Mouse (Mus musculus) CD8-positive naive resting alpha-beta T cell, adult 2 months (primary cell): ENCODE measurements around the gene C1qb.
A peak's percentile ranks its signal among the peaks of the same experiment; 100 is the strongest.

Source experiments
- DNase-seq, 2 experiments: peaks; one replicate each; pipeline ENCODE4 v3.0.0; 2022; ENCODE audit warnings: low read depth in 2 of 2, low spot score in 2 of 2

Gene C1qb

DNA sequence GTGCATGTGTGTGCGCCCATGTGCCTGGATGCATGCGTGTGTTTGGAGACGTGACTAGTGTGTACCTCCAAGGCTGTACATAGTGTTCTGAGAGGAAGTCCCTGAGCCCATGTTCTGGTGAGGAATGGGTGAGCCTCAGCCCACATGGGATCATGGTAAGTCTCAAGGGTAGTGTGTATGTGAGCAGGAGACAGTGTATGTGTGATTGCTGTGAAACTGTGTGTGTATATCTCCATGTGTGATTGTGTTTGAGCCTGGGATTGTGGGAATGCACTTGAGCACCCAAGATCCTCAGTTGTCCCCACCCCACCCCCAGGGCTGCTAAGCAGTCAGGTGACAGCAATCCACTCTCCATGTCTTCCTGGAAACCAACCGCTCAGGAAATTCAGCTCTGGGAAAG lies 8.8 kb upstream of the C1qb start:
- DNase-seq = no peak

- DNase-seq = no peak
Measured at GRCm38 (mm10) chr4:136893691-136894543, 7.9 kb upstream of the C1qb start.

GRCm38 (mm10) chr4:136892811-136893210 lies 6.8 kb upstream of the C1qb start, which contains the start of gene C1qc:
Gene C1qc, minus strand, starts transcription at chr4:136893065.
- DNase-seq = no peak

GRCm38 (mm10) chr4:136892371-136892770 lies 6.4 kb upstream of the C1qb start:
- no peak for DNase-seq

DNA sequence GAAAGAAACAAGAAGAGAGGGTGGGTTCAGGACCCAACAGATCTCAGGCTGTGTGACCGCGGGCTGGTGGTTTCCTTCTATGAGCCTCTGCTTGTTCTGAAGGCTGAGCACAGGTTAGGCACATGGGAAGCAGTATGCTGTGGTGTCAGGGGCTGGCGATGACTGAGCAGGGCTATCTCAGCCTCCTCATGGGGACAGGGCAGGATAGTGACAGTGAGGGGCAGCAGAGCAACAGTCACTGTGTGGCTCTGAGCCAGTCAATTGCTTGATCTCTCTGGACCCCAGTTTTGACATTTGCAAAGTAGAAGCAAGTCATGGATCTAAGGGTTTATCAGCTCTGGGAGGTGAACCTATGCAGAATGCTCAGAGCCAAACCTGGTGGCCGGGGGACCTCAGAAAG lies 5.1 kb upstream of the C1qb start:
- no peak for DNase-seq

- DNase-seq = no peak
Measured at GRCm38 (mm10) chr4:136889981-136890380, 4.0 kb upstream of the C1qb start.

DNA sequence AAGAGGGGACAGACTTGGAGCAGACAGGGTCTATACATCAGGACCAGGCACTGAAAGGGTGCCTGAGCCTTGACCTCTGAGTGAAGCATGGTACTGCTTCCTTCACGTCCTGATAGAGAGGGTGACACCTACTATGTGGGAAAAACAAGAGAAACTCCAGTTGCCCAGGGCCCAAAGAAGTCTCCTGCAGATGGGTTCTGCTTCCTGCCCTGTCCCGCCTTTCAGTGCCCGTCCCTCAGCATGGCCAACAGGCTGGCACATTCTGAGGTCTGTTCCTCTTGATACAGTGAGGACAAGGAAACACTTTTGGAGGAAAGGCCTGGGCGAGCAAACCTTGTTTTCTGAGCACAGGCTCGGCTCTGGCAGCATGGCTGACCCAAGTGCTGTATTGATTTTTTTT lies 1.7 kb upstream of the C1qb start:
- no peak for DNase-seq

- no peak for DNase-seq
Measured at GRCm38 (mm10) chr4:136878601-136879000, 7.4 kb downstream of the C1qb start.

DNA sequence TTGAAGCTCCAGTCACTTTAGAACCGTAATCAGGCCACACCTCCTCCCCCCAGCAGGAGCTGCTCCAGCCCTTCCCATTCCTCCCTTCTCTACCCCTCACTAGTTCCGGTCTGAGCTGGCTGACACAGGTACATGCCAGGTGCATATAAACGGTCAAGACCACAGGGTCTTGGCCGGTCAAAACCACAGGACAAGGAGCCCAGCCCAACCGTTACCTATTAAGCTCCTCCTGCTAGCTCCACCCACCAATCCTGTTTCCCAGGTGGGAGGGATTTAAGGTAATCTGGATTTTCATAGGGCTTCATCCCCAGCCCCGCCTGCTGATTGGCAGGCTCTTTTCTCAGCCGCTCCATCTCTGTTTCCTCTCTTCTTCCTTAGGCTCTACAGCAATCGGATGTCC lies 7.8 kb downstream of the C1qb start:
- no peak for DNase-seq

- DNase-seq = peak in 1 of 2 experiments; percentile 6
Measured at GRCm38 (mm10) chr4:136876971-136877370, 9.0 kb downstream of the C1qb start.

- no peak for DNase-seq
Measured at GRCm38 (mm10) chr4:136875012-136875411, 11.0 kb downstream of the C1qb start.

- no peak for DNase-seq
Measured at GRCm38 (mm10) chr4:136868371-136868770, 17.6 kb downstream of the C1qb start.

DNA sequence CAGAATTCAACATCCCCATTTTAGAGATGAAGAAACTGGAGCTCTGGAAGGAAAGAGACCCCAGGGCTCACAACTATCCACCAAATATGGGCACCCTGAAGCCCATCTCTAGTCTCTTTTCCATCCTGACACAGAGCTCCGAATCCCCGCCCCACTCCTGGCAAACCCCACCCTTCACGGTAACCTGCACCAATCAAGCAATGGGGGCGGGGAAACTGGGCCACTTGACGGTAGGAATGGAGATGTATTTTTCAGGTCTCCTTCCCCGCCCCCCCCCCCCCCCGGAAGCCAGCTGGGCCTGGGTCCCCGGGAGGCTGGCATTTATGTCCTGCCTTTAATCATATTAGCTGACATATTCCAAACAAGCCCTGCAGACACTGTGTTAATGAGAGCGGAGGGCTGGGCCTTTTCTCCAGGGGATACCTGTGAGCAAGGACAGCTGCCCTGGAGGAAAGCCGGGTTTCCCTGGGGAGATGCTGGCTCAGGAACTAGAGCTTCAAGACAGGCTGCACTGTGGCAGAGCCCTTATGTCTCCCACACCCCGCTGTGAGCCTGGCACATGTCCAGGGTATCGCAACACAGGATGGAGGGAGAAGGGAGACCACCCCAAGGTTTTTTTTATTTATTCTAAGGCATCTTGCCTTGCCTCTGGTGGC lies 18.2 kb downstream of the C1qb start:
- no peak for DNase-seq

DNA sequence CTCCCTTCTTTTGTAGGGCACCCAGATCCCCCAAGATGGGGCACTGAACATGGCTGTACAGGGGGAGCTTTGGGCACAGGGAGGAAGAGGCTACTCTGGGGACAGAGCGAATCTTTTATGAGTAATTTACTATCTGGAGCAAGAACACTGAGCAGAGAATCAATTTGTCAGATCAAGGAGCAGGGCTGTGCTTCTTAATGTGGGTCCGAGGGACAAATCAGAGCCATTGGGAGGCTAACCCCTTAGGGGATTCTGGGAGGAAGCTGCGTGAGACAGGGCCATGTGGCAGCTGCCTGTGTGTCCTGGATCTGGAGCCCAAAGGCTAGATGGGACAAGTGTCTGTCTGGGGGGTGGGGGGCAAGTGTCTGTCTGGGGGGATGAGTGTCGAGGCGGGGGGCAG lies 20.5 kb downstream of the C1qb start:
- DNase-seq = no peak

DNA sequence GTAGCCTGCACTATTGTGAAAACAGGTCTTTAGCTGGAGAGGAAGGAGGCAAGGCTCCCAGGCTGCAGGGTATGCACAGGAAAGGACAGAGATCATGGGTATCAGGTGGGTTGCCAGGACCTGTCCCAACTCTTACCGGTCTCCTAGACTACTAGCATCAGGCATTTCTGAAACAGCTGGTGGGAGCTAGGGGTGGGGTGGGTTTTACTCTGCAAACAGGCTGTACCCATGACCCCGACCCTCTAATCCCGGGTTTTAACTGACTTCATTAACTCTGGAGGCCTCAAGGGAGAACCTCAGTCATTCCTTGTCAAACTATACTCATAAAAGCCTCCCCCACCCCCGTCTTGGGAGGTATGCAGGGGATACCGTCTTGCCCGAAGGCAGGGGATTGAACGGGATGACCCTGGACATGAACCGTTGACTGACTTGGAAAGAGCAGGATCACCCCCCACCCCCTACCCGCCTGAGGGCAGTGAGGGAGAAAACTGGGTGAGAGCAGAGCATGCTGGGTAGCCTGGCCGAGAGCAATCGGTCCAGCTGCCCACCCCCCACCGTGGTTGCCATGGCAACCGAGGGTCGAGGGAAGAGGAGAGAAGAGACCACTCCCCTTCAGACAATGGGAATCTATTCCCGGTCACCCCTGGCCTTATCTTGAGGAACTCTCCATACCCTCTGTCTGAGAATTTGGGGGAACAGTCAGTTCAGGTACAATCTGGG lies 21.1 kb downstream of the C1qb start:
- DNase-seq = no peak

DNA sequence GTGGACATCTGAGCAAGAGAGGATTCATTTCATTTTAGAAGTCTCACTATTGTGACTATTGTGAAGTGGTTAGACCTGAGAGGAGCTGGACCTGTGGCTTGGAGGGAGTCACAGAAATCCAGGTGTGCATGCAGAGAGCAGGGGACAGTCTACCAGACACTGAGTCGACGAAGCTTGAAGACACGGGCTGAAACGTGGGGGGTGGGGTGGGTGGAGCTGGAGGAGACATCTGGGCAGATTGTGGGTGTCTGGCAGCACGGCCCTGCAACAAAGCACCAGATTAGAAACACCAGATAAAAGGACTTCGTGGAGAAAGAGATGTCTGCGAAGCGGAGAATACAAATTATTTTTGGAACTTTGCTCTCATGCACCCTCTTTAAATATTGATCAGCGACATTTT lies 22.5 kb downstream of the C1qb start:
- DNase-seq = no peak

- DNase-seq = no peak
Measured at GRCm38 (mm10) chr4:136862411-136862810, 23.6 kb downstream of the C1qb start.

DNA sequence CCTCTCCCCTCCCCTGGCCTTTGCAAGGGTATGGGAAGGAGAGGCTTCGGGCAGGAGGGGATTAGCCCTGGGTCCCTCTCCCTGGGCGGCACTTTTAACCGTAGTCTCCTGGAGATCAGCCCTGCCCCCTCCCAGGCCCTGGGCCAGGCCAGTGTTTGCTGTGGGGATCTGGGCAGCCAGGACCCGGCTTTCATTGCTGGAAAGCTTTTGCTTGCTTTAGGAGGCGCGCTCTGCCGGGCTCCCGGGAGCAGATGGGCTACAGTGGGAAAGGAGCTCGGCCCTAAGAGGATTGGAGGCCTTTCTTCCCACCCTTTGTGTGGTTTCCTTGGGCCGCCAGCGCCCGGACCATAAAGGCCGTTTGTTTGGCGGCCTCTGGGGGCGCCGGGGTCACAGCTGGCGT lies 24.2 kb downstream of the C1qb start:
- no peak for DNase-seq

DNA sequence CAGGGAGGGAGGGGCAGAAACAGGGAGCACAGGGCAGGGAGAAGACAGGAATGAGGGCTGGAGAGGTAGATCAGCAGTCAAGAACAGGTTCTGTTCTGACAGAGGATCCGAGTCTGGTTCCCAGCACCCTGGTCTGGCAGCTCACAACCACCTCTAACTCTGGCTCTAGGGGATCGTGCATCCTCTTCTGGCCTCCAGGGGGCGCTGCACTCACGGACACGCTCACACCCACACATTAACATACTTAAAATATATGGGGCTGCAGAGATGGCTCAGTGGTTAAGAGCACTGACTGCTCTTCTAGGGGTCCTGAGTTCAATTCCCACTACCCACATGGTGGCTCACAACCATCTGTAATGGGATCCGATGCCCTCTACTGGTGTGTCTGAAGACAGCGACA lies 26.0 kb downstream of the C1qb start:
- DNase-seq = no peak

GRCm38 (mm10) chr4:136855081-136855480 lies 30.9 kb downstream of the C1qb start:
- DNase-seq = no peak

DNA sequence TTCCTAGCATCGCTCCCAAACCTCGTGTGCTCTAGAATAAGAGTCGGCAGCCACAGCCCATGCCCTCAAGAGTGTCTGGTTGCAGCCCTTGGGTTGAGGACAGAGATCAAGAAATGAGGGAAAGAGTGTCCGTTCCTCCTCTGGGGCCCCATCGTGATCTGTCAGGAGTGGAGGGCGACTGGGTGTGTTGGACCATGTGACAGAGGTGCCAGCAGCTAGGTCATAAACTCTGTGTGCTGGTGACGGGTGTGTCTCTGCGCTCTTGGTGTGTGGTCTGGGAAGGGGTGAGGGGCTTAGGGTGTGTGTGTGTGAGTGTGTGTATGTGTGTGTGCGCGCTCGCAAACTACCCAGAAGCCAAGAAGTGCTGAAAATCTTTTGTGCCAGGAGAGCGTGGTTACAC lies 33.0 kb downstream of the C1qb start:
- no peak for DNase-seq

DNA sequence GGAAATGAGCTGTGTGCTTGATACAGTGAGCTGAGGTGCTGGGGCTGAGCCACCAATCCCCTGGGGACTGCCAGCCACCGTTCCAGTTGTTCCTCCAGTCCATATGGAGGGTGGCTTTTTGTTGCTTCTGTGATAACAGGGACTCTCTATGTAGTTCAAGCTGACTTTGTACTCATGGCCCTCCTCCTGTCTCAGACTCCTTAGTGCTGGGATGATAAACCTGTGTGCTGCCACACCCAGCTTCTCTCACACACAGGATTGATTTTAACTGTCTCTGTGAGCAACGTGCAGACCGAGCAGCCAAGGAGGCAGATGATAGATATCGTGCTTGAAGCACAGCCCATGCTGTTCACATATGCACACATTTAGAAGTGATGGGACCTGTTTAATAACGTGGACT lies 33.9 kb downstream of the C1qb start:
- DNase-seq = no peak
